Mouse (Mus musculus): ENCODE results near the gene Prrg4. TPM values are rescaled to one million over a fixed set of nuclear protein-coding genes. Genes with fewer than 3 reads are reported as not detected.

Prrg4 gene
- polyA plus RNA-seq, 1 experiment from 2014 or later = 0.94 TPM

Other genes with a start within 250 kb of the Prrg4 start
- gene Tcp11l1, start 137.7 kb downstream of the Prrg4 start, polyA plus RNA-seq (2015; fragmentation: Nextera tagmentation; extraction: Ambion mirVana) = 27.9 and 28.2 TPM in 2 replicates
- gene Pin1rt1, start 133.5 kb downstream of the Prrg4 start, polyA plus RNA-seq (2015; fragmentation: Nextera tagmentation; extraction: Ambion mirVana) = not detected in 2 replicates
- gene Depdc7, start 107.0 kb downstream of the Prrg4 start, polyA plus RNA-seq (2015; fragmentation: Nextera tagmentation; extraction: Ambion mirVana) = 4.7 and 4.8 TPM in 2 replicates
- gene Qser1, start 33.1 kb downstream of the Prrg4 start, polyA plus RNA-seq (2015; fragmentation: Nextera tagmentation; extraction: Ambion mirVana) = 5.8 and 6.5 TPM in 2 replicates
- gene Ccdc73, start 17.9 kb upstream of the Prrg4 start, polyA plus RNA-seq (2015; fragmentation: Nextera tagmentation; extraction: Ambion mirVana) = 5.1 and 9.0 TPM in 2 replicates
- gene Eif3m, start 167.2 kb upstream of the Prrg4 start, polyA plus RNA-seq (2015; fragmentation: Nextera tagmentation; extraction: Ambion mirVana) = 181 and 194 TPM in 2 replicates
- not detected in 2 replicates for gene Gm11060, start 242.1 kb upstream of the Prrg4 start, polyA plus RNA-seq (2015; fragmentation: Nextera tagmentation; extraction: Ambion mirVana)